Mouse (Mus musculus) embryonic facial prominence, embryonic 13.5 days (tissue): ENCODE data around the gene Apc2. TPM values are rescaled to one million over a fixed set of nuclear protein-coding genes. Genes with fewer than 3 reads are reported as not detected.

Experiments
- ATAC-seq: fragments of 200-750 bp; cut with Nextera tagmentation; 2 replicates; pipeline ENCODE4 v1.8.0; 2017; ENCODE audit warnings: low read depth; ENCODE audit not compliant: insufficient number of reproducible peaks, insufficient read depth, low FRiP score, low TSS enrichment
- H3K27ac ChIP-seq: fragments of 300-500 bp; sonication (generic); 2 replicates; pipeline ENCODE4 v1.5.1; 2015; ENCODE audit warnings: moderate library complexity, mild to moderate bottlenecking, inconsistent platforms
- H3K27me3 ChIP-seq: fragments of 300-500 bp; sonication (generic); 2 replicates; pipeline ENCODE4 v1.6.1; 2015; ENCODE audit warnings: mild to moderate bottlenecking, inconsistent platforms
- H3K36me3 ChIP-seq: fragments of 300-500 bp; sonication (generic); 2 replicates; pipeline ENCODE4 v1.6.1; 2015; ENCODE audit warnings: mild to moderate bottlenecking, inconsistent platforms
- H3K4me1 ChIP-seq: fragments of 300-500 bp; sonication (generic); 2 replicates; pipeline ENCODE4 v1.6.1; 2015; ENCODE audit warnings: inconsistent platforms
- H3K4me2 ChIP-seq: fragments of 300-500 bp; sonication (generic); 2 replicates; pipeline ENCODE4 v1.6.1; 2015; ENCODE audit warnings: moderate library complexity, mild to moderate bottlenecking, inconsistent platforms
- H3K4me3 ChIP-seq: fragments of 300-500 bp; sonication (generic); 2 replicates; pipeline ENCODE4 v1.5.1; 2015; ENCODE audit warnings: mild to moderate bottlenecking, inconsistent platforms
- H3K9ac ChIP-seq: fragments of 300-500 bp; sonication (generic); 2 replicates; pipeline ENCODE4 v1.6.1; 2015; ENCODE audit warnings: mild to moderate bottlenecking, inconsistent platforms
- H3K9me3 ChIP-seq: fragments of 300-500 bp; sonication (generic); 2 replicates; pipeline ENCODE4 v1.6.1; 2016; ENCODE audit warnings: inconsistent platforms
- WGBS: fragments of 180-500 bp; shearing (Covaris S2); methylation state at CpG from one replicate; pipeline ENCODE4 v1.1.7; 2015; ENCODE audit warnings: mixed read lengths; 5-methylcytosine and 5-hydroxymethylcytosine counted together
- polyA plus RNA-seq: library from polyadenylated mRNA; unstranded; fragments of >200 nt; fragmentation: Nextera tagmentation; extraction: Ambion mirVana; gene quantifications from 2 replicates; pipeline ENCODE4 v1.2.1, GENCODE M21; 2015

The Apc2 gene
- polyA plus RNA-seq, 1 experiment from 2014 or later: 9.3 TPM

DNA sequence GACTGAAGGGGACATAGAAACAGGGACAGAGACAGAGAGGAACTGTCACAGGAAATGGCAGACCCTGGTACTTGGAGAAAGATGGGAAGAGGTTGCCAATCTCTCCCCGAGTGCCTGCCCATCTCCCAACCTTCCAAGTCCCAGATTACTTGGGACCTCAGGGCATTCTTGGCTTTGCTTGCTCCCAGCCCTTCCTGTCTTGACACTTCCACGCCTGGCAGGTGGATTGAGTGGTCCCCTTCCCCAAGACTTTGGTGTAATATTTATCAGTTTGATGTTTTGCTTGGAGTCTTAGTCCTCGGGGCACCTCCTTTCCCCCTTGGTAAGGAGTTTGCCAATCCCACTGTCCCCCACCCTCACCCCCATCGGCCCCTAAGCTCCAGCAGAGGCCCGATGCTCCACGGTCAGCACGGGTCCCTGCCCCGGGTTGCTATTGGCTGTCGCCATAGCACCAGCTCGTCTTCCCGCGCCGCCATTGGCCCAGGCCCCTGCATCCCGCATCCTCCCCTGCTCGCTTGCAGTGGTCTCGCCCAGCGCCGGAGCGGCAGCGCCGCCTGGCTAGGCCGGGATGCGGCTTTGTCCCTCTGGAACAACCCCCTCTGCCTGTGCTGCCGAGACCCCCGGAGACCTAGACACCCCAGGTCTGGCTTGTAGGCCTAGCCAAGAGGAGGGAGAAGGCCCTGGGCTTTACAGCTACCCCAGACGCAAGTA is 2.9 kb downstream of the Apc2 start:
- peak; percentile 49; the same call in 1 of the 2 replicates for ATAC-seq
- peaks cover 66% of the 10 kb centered on the region for H3K27me3 ChIP-seq
- WGBS: 3% methylated on average over 26 of the region's 26 CpGs

GRCm38 (mm10) chr10:80299301-80299700 is 3.5 kb downstream of the Apc2 start:
- no peak for ATAC-seq
- peaks cover 72% of the 10 kb centered on the region for H3K27me3 ChIP-seq
- WGBS: 5% methylated on average over 15 of the region's 15 CpGs
- H3K4me3 ChIP-seq: peak overlapping the region; percentile 36
- H3K27ac ChIP-seq: no peak overlapping the region
- peak overlapping the region; percentile 66 for H3K9ac ChIP-seq
- H3K36me3 ChIP-seq: peaks cover 8% of the 10 kb centered on the region
- peaks cover 37% of the 10 kb centered on the region for H3K4me1 ChIP-seq
- H3K4me2 ChIP-seq: peak overlapping the region; percentile 55
- no peaks in the 10 kb centered on the region for H3K9me3 ChIP-seq

More for the DNA sequence above, 2.9 kb downstream of the Apc2 start:
- no peak overlapping the region for H3K27ac ChIP-seq
- H3K4me1 ChIP-seq: peaks cover 43% of the 10 kb centered on the region
- H3K9me3 ChIP-seq: no peaks in the 10 kb centered on the region
- H3K4me2 ChIP-seq: peak overlapping the region; percentile 55
- peak overlapping the region; percentile 66 for H3K9ac ChIP-seq
- H3K36me3 ChIP-seq: peaks cover 14% of the 10 kb centered on the region
- peak overlapping the region; percentile 36 for H3K4me3 ChIP-seq

DNA sequence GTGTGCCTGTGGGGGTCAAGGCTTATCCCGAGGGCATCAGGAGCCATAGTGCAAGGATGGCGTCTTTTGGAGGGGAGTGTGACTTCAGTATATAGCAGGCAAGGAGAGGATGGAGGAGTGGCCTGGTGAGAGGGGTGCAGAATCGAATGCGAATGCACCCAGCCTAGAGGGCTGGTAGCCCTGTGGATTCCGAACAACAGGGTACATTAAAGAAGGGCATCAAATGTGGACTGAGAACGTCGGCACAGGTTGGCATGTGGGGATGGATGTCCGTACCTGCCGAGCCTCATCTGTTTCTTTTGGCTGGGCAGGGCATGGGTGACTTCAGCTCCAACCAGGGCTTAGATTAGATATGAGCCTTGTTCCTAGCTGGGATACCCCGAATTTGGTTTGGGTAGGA is 4.0 kb downstream of the Apc2 start:
- Histone ChIP-seq H3K4me1 (peaks cover 36% of the 10 kb centered on the region), H3K9me3 (no peaks in the 10 kb centered on the region), H3K27me3 (peaks cover 77% of the 10 kb centered on the region), H3K27ac (no peak overlapping the region), H3K9ac (0 out of 2 replicates have a peak overlapping the region, but pooled peaks have one; percentile 66), H3K4me2 (peak overlapping the region; percentile 55), H3K36me3 (peaks cover 3% of the 10 kb centered on the region), H3K4me3 (peak overlapping the region; percentile 7; the same call in 1 of the 2 replicates)
- no peak for ATAC-seq
- WGBS: 44% methylated on average over 10 of the region's 10 CpGs

DNA sequence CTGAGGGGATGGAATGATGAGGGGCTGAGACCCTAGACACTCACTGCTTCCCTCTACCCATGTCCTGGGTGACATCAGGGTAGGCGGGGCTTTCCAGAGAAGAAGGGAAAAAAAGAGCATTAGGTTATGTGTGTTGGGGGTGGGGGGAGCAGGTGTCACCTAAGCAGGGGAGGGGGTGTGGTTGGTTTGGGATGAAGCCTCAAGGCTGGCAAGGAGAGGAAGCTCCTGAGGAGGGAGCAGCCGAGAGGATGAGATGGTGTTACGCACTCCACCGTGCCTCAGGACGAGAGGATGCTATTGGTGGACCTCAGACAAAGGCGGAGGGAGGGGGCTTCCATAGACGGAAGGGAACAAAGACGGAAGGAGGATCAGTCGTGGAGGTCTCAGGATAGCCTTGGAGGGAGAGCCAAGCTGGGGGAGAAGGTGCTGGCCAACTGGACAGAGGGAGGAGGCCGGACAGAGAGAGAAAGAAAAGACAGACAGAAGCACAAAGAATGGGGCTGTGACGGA is 5.0 kb downstream of the Apc2 start:
- ATAC-seq: no peak
- peaks cover 33% of the 10 kb centered on the region for H3K4me1 ChIP-seq
- 19% methylated on average over 11 of the region's 11 CpGs for WGBS
- H3K9me3 ChIP-seq: no peaks in the 10 kb centered on the region
- peak overlapping the region; percentile 23 for H3K4me3 ChIP-seq
- H3K4me2 ChIP-seq: peak overlapping the region; percentile 43
- H3K27me3 ChIP-seq: peaks cover 86% of the 10 kb centered on the region
- H3K9ac ChIP-seq: peak overlapping the region; percentile 61
- H3K36me3 ChIP-seq: peaks cover 4% of the 10 kb centered on the region; the same call in 1 of the 2 replicates
- no peak overlapping the region for H3K27ac ChIP-seq

- WGBS: 71% methylated on average over 10 of the region's 10 CpGs
- Histone ChIP-seq H3K4me3 (peak overlapping the region; percentile 23), H3K27ac (no peak overlapping the region), H3K4me2 (peak overlapping the region; percentile 43), H3K27me3 (peaks cover 92% of the 10 kb centered on the region), H3K36me3 (peaks cover 4% of the 10 kb centered on the region; the same call in 1 of the 2 replicates), H3K9me3 (no peaks in the 10 kb centered on the region), H3K4me1 (peaks cover 26% of the 10 kb centered on the region), H3K9ac (peak overlapping the region; percentile 61)
- no peak for ATAC-seq
Observed at GRCm38 (mm10) chr10:80301256-80302081, 5.7 kb downstream of the Apc2 start.

GRCm38 (mm10) chr10:80302082-80302355 is 6.2 kb downstream of the Apc2 start:
- H3K9me3 ChIP-seq: no peaks in the 10 kb centered on the region
- H3K9ac ChIP-seq: peak overlapping the region; percentile 61; the same call in 1 of the 2 replicates
- H3K27me3 ChIP-seq: peaks cover 89% of the 10 kb centered on the region
- ATAC-seq: no peak
- WGBS: 47% methylated on average over 5 of the region's 5 CpGs
- peaks cover 21% of the 10 kb centered on the region for H3K4me1 ChIP-seq
- no peak overlapping the region for H3K27ac ChIP-seq
- peaks cover 9% of the 10 kb centered on the region for H3K36me3 ChIP-seq
- H3K4me2 ChIP-seq: peak overlapping the region; percentile 3; the same call in 1 of the 2 replicates
- H3K4me3 ChIP-seq: no peak overlapping the region

DNA sequence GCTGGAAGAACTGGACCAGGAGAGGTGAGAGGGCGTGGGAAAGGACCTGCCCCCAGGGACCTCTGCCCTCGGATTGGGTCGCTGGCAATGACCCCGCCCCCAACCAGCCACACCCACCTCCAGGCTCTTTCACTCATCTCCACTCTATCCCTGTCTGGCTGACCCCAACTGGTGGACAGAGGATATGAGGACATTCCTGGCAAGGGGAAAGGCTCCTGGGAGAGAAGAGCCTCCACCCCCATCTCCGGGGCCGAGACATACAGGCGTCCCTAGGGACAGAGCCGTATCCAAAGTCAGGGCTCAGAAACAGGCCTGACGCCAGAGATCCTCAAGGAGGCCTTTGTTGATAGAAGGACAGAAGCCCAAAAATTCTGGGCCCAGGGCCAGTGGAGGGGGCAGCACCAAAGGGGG is 6.7 kb downstream of the Apc2 start:
- peaks cover 89% of the 10 kb centered on the region for H3K27me3 ChIP-seq
- 12% methylated on average over 9 of the region's 9 CpGs for WGBS
- peaks cover 14% of the 10 kb centered on the region for H3K36me3 ChIP-seq
- peak overlapping the region; percentile 3; the same call in 1 of the 2 replicates for H3K4me2 ChIP-seq
- no peak overlapping the region for H3K9ac ChIP-seq
- no peak overlapping the region for H3K27ac ChIP-seq
- no peak for ATAC-seq
- H3K4me1 ChIP-seq: peaks cover 21% of the 10 kb centered on the region
- no peaks in the 10 kb centered on the region for H3K9me3 ChIP-seq
- H3K4me3 ChIP-seq: no peak overlapping the region

DNA sequence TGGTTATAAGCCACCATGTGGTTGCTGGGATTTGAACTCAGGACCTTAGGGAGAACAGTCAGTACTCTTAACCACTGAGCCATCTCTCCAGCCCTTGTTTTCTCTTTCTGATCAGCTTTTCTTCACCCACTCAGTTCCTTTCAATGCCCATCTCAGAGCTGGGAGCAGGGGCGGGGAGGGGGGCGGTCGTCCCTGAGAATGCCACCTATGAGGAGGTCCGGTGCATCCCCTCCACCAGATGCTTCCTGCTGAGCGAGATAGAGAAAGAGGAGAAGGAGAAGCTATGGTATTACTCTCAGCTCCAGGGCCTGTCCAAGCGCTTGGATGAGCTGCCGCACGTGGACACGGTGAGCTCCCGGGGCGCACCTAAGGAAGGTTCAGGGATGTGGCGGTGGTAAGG is 8.7 kb downstream of the Apc2 start:
- Histone ChIP-seq H3K9ac (peak overlapping the region; percentile 21; the same call in 1 of the 2 replicates), H3K4me2 (peak overlapping the region; percentile 24; the same call in 1 of the 2 replicates), H3K36me3 (peaks cover 34% of the 10 kb centered on the region), H3K27me3 (peaks cover 74% of the 10 kb centered on the region), H3K9me3 (no peaks in the 10 kb centered on the region), H3K4me1 (peaks cover 15% of the 10 kb centered on the region), H3K4me3 (no peak overlapping the region), H3K27ac (no peak overlapping the region)
- no peak for ATAC-seq
- 25% methylated on average over 12 of the region's 12 CpGs for WGBS

GRCm38 (mm10) chr10:80304862-80305261 is 9.1 kb downstream of the Apc2 start:
- ATAC-seq: no peak

GRCm38 (mm10) chr10:80311560-80311959 is 15.8 kb downstream of the Apc2 start:
- peaks cover 75% of the 10 kb centered on the region for H3K27me3 ChIP-seq
- H3K36me3 ChIP-seq: peaks cover 61% of the 10 kb centered on the region
- WGBS: 85% methylated on average over 16 of the region's 16 CpGs
- no peak overlapping the region for H3K27ac ChIP-seq
- no peak overlapping the region for H3K9ac ChIP-seq
- ATAC-seq: no peak
- no peak overlapping the region for H3K4me2 ChIP-seq
- no peaks in the 10 kb centered on the region for H3K9me3 ChIP-seq
- no peak overlapping the region for H3K4me3 ChIP-seq
- peaks cover 15% of the 10 kb centered on the region for H3K4me1 ChIP-seq

More at GRCm38 (mm10) chr10:80304862-80305261, 9.1 kb downstream of the Apc2 start:
- peaks cover 72% of the 10 kb centered on the region for H3K27me3 ChIP-seq
- no peak overlapping the region for H3K27ac ChIP-seq
- H3K36me3 ChIP-seq: peaks cover 35% of the 10 kb centered on the region
- no peak overlapping the region for H3K4me3 ChIP-seq
- no peaks in the 10 kb centered on the region for H3K9me3 ChIP-seq
- peak overlapping the region; percentile 24; the same call in 1 of the 2 replicates for H3K4me2 ChIP-seq
- H3K4me1 ChIP-seq: peaks cover 13% of the 10 kb centered on the region
- 16% methylated on average over 25 of the region's 25 CpGs for WGBS
- peak overlapping the region; percentile 21; the same call in 1 of the 2 replicates for H3K9ac ChIP-seq
